Mouse (Mus musculus): ENCODE results near the gene Rab3il1. TPM values are rescaled to one million over a fixed set of nuclear protein-coding genes. Genes with fewer than 3 reads are reported as not detected.

Gene Rab3il1
- polyA plus RNA-seq, 1 experiment from 2014 or later = 42.0 TPM

GRCm38 (mm10) chr19:10045707-10046106, 44.2 kb downstream of the Rab3il1 start:
- H3K27ac ChIP-seq = no peak overlapping the region
- no peak overlapping the region for H3K4me2 ChIP-seq
- H3K4me3 ChIP-seq = no peak overlapping the region
- no peak overlapping the region for H3K9ac ChIP-seq
- peaks cover 21% of the 10 kb centered on the region for H3K4me1 ChIP-seq
- no peaks in the 10 kb centered on the region for H3K9me3 ChIP-seq
- WGBS = 68% methylated on average over 2 of the region's 2 CpGs
- no peaks in the 10 kb centered on the region; the same call in 1 of the 2 replicates for H3K27me3 ChIP-seq
- H3K36me3 ChIP-seq = no peaks in the 10 kb centered on the region
- ATAC-seq (ENCODE audit: insufficient number of reproducible peaks, insufficient read depth, low FRiP score, low TSS enrichment, low read depth) = no peak

GRCm38 (mm10) chr19:10046346-10046745, 44.9 kb downstream of the Rab3il1 start:
- WGBS = 71% methylated on average over 4 of the region's 4 CpGs
- Histone ChIP-seq H3K36me3 (no peaks in the 10 kb centered on the region), H3K27me3 (no peaks in the 10 kb centered on the region; the same call in 1 of the 2 replicates), H3K4me3 (no peak overlapping the region), H3K9ac (no peak overlapping the region), H3K4me1 (peaks cover 17% of the 10 kb centered on the region), H3K4me2 (no peak overlapping the region), H3K27ac (no peak overlapping the region), H3K9me3 (no peaks in the 10 kb centered on the region)
- no peak for ATAC-seq (ENCODE audit: insufficient number of reproducible peaks, insufficient read depth, low FRiP score, low TSS enrichment, low read depth)

GRCm38 (mm10) chr19:10046983-10047382, 45.5 kb downstream of the Rab3il1 start:
- no peak overlapping the region for H3K4me2 ChIP-seq
- H3K9me3 ChIP-seq = no peaks in the 10 kb centered on the region
- no peaks in the 10 kb centered on the region; the same call in 1 of the 2 replicates for H3K27me3 ChIP-seq
- H3K9ac ChIP-seq = no peak overlapping the region
- 42% methylated on average over 3 of the region's 3 CpGs for WGBS
- no peak overlapping the region for H3K27ac ChIP-seq
- peaks cover 15% of the 10 kb centered on the region for H3K4me1 ChIP-seq
- no peak overlapping the region for H3K4me3 ChIP-seq
- no peaks in the 10 kb centered on the region for H3K36me3 ChIP-seq
- ATAC-seq (ENCODE audit: insufficient number of reproducible peaks, insufficient read depth, low FRiP score, low TSS enrichment, low read depth) = no peak

- H3K27me3 ChIP-seq = no peaks in the 10 kb centered on the region
- no peak overlapping the region for H3K9ac ChIP-seq
- ATAC-seq (ENCODE audit: insufficient number of reproducible peaks, insufficient read depth, low FRiP score, low TSS enrichment, low read depth) = no peak
- no peaks in the 10 kb centered on the region for H3K4me1 ChIP-seq
- peaks cover 11% of the 10 kb centered on the region; the same call in 1 of the 2 replicates for H3K36me3 ChIP-seq
- H3K4me2 ChIP-seq = no peak overlapping the region
- no peak overlapping the region for H3K4me3 ChIP-seq
- H3K27ac ChIP-seq = no peak overlapping the region
- H3K9me3 ChIP-seq = no peaks in the 10 kb centered on the region
Measured at GRCm38 (mm10) chr19:10049533-10049932, 48.1 kb downstream of the Rab3il1 start.

- Histone ChIP-seq H3K4me1 (no peaks in the 10 kb centered on the region), H3K9ac (no peak overlapping the region), H3K4me2 (no peak overlapping the region), H3K36me3 (peaks cover 14% of the 10 kb centered on the region), H3K27me3 (no peaks in the 10 kb centered on the region), H3K27ac (no peak overlapping the region), H3K9me3 (no peaks in the 10 kb centered on the region), H3K4me3 (no peak overlapping the region)
- 79% methylated on average over 2 of the region's 2 CpGs for whole genome bisulfite sequencing
- no peak for ATAC-seq (ENCODE audit: insufficient number of reproducible peaks, insufficient read depth, low FRiP score, low TSS enrichment, low read depth)
Measured at GRCm38 (mm10) chr19:10050438-10050837, 49.0 kb downstream of the Rab3il1 start.

GRCm38 (mm10) chr19:10052698-10053097, 51.2 kb downstream of the Rab3il1 start:
- Histone ChIP-seq H3K27ac (no peak overlapping the region), H3K9me3 (no peaks in the 10 kb centered on the region), H3K4me2 (no peak overlapping the region), H3K4me3 (no peak overlapping the region), H3K9ac (no peak overlapping the region), H3K4me1 (no peaks in the 10 kb centered on the region), H3K27me3 (no peaks in the 10 kb centered on the region), H3K36me3 (peaks cover 14% of the 10 kb centered on the region)
- 89% methylated on average over 4 of the region's 4 CpGs for WGBS
- no peak for ATAC-seq (ENCODE audit: insufficient number of reproducible peaks, insufficient read depth, low FRiP score, low TSS enrichment, low read depth)

- 88% methylated on average over 10 of the region's 10 CpGs for WGBS
- H3K27me3 ChIP-seq = no peaks in the 10 kb centered on the region
- ATAC-seq (ENCODE audit: insufficient number of reproducible peaks, insufficient read depth, low FRiP score, low TSS enrichment, low read depth) = no peak
Measured at GRCm38 (mm10) chr19:10053692-10054260, 52.3 kb downstream of the Rab3il1 start.

GRCm38 (mm10) chr19:10054361-10055075, 53.0 kb downstream of the Rab3il1 start:
- no peak for ATAC-seq (ENCODE audit: insufficient number of reproducible peaks, insufficient read depth, low FRiP score, low TSS enrichment, low read depth)
- WGBS = 80% methylated on average over 6 of the region's 6 CpGs

More at GRCm38 (mm10) chr19:10053692-10054260, 52.3 kb downstream of the Rab3il1 start:
- H3K36me3 ChIP-seq = peaks cover 14% of the 10 kb centered on the region
- H3K9ac ChIP-seq = no peak overlapping the region
- no peak overlapping the region for H3K27ac ChIP-seq
- H3K9me3 ChIP-seq = no peaks in the 10 kb centered on the region
- no peak overlapping the region for H3K4me3 ChIP-seq
- H3K4me2 ChIP-seq = no peak overlapping the region
- no peaks in the 10 kb centered on the region for H3K4me1 ChIP-seq

GRCm38 (mm10) chr19:10055261-10055660, 53.8 kb downstream of the Rab3il1 start:
- no peak overlapping the region for H3K4me3 ChIP-seq
- no peaks in the 10 kb centered on the region for H3K4me1 ChIP-seq
- H3K9ac ChIP-seq = no peak overlapping the region
- H3K9me3 ChIP-seq = no peaks in the 10 kb centered on the region
- no peak overlapping the region for H3K4me2 ChIP-seq
- 77% methylated on average over 3 of the region's 3 CpGs for WGBS
- no peaks in the 10 kb centered on the region for H3K27me3 ChIP-seq
- peaks cover 14% of the 10 kb centered on the region for H3K36me3 ChIP-seq
- H3K27ac ChIP-seq = no peak overlapping the region
- no peak for ATAC-seq (ENCODE audit: insufficient number of reproducible peaks, insufficient read depth, low FRiP score, low TSS enrichment, low read depth)

More at GRCm38 (mm10) chr19:10054361-10055075, 53.0 kb downstream of the Rab3il1 start:
- no peaks in the 10 kb centered on the region for H3K27me3 ChIP-seq
- H3K4me3 ChIP-seq = no peak overlapping the region
- no peak overlapping the region for H3K27ac ChIP-seq
- no peaks in the 10 kb centered on the region for H3K4me1 ChIP-seq
- peaks cover 14% of the 10 kb centered on the region for H3K36me3 ChIP-seq
- H3K9ac ChIP-seq = no peak overlapping the region
- no peak overlapping the region for H3K4me2 ChIP-seq
- no peaks in the 10 kb centered on the region for H3K9me3 ChIP-seq

GRCm38 (mm10) chr19:10055783-10056660, 54.6 kb downstream of the Rab3il1 start:
- H3K4me2 ChIP-seq = no peak overlapping the region
- H3K9ac ChIP-seq = no peak overlapping the region
- H3K9me3 ChIP-seq = no peaks in the 10 kb centered on the region
- H3K36me3 ChIP-seq = peaks cover 18% of the 10 kb centered on the region
- no peak overlapping the region for H3K27ac ChIP-seq
- 87% methylated on average over 22 of the region's 22 CpGs for WGBS
- no peak overlapping the region for H3K4me3 ChIP-seq
- no peaks in the 10 kb centered on the region for H3K27me3 ChIP-seq
- ATAC-seq (ENCODE audit: insufficient number of reproducible peaks, insufficient read depth, low FRiP score, low TSS enrichment, low read depth) = no peak
- no peaks in the 10 kb centered on the region for H3K4me1 ChIP-seq

GRCm38 (mm10) chr19:10056686-10057085, 55.2 kb downstream of the Rab3il1 start:
- H3K4me1 ChIP-seq = no peaks in the 10 kb centered on the region
- ATAC-seq (ENCODE audit: insufficient number of reproducible peaks, insufficient read depth, low FRiP score, low TSS enrichment, low read depth) = no peak
- H3K27ac ChIP-seq = no peak overlapping the region
- H3K9ac ChIP-seq = no peak overlapping the region
- H3K9me3 ChIP-seq = no peaks in the 10 kb centered on the region
- peaks cover 24% of the 10 kb centered on the region for H3K36me3 ChIP-seq
- no peak overlapping the region for H3K4me3 ChIP-seq
- WGBS = 88% methylated on average over 3 of the region's 3 CpGs
- no peaks in the 10 kb centered on the region for H3K27me3 ChIP-seq
- no peak overlapping the region for H3K4me2 ChIP-seq

Measured in embryonic facial prominence, embryonic 13.5 days (tissue).